Mouse (Mus musculus): ENCODE results near the gene Lrp11. TPM values are rescaled to one million over a fixed set of nuclear protein-coding genes. Genes with fewer than 3 reads are reported as not detected.
A peak's percentile ranks its signal among the peaks of the same experiment; 100 is the strongest.
"Not testable (repeated sequence)": the region's sequence is repeated elsewhere in the genome, so short reads cannot be mapped to it uniquely, and the experiment has no call there.

The Lrp11 gene
- 3.8 and 4.0 TPM in 2 replicates for polyA plus RNA-seq (2012; rRNA removed)

DNA sequence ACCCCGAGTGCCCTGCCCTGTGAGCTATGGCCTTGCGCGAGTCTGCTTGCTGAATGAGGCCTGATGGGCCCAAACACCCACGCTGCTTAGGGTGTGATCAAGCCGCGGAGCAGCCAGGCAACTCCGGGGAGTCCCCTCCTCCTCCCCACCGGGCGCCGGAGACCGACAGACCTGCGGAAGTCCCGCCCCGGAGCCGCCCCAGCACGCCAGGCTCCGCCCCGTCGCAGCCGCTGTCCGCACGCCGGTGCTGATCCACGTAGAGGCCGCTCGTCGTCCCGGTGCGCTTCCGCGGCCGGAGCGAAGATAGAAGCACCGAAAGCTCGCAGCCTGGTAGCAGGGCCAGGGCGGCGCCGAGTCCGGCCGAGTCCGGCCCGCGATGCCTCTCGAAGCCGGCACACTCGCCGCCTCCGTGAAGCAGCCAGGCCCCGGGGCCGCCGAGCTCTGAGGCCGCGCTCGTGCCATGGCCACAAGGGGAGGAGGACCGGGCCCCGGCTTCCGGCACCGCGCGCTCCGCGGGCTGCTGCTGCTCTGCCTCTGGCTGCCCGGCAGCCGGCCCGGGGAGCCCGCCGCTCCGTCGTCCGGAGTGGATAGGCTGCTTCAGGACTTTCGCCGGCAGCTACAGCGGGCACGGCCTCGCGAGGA, at the start of gene Lrp11:
TSS of gene Lrp11 (plus strand) at position 209 of the 642 bp plus-strand sequence.
- DNase-seq (ENCODE audit: low read depth), result peak; percentile 33

DNA sequence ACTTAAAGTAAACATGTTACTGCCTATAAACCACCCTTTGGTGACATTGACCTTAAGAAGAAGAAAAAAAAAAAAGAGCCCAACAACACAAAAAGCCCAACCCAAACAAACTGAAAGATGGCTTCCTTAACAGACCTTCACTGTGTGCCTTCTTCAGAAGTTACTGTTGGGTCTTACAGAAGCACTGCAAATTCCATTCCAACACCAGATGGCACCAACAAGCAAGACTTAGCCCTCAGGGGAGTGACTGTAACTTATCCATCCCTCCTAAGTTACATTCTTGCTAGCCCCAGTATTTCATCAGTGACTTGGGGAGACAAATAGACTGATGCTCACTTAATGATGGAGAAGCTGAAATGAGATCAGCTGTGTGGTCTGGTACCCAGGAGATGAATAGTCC, 11.6 kb upstream of the Lrp11 start:
- no peak for DNase-seq (ENCODE audit: low read depth)

DNA sequence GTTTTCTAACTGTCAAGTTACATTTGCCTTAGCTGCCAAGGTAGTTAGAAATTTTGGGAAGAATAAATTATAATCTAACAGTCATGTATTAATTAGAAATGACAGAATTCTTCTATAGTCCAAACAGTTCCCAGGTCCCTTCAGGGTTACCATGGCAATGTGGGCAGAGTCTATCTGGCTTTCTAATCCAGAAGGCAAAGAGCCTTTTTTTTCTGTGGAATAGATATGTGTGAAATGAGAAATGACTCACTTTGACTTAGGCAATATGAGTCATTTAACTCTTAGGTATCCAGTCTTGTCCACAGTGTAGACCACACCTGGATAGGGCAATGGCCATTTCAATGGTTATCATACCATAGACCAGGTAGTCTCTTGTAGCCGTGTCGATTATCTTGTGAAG, 8.2 kb upstream of the Lrp11 start:
- no peak for DNase-seq (ENCODE audit: low read depth)

DNA sequence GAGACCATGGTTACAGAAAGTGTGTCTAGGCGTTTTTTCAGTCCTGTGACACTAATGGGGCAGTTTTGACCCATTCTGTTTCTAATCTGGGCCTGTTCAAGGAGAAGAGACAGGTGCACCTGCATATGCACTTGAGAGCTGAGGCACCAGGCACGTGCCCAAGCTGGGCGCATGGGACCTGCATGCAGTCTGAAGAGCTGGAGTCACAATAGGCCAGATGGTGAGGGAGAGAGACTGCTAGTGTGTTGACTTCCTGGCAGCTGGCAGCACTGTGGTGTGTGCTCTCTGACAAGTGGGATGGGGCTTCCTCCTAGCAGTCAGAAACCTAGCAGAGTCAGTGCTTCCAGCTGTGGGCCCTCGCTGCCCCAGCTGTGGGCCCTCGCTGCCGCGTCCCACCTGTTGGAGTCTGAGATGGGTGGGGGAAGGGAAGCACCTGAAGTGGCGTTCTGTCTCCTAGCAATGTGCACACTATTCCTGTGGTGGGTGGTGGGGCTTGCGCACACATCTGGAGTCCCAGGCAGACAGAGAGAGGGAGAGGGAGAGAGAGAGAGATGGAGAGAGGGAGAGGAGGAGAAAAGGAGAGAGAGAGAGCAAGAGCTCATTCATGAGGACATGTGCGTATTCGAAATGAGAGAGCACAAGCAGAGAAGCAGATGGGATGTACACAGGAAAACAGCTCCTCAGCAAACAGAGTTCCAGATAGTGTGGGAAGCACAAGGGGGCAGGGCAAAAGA, 7.3 kb upstream of the Lrp11 start:
- no peak for DNase-seq (ENCODE audit: low read depth)

DNA sequence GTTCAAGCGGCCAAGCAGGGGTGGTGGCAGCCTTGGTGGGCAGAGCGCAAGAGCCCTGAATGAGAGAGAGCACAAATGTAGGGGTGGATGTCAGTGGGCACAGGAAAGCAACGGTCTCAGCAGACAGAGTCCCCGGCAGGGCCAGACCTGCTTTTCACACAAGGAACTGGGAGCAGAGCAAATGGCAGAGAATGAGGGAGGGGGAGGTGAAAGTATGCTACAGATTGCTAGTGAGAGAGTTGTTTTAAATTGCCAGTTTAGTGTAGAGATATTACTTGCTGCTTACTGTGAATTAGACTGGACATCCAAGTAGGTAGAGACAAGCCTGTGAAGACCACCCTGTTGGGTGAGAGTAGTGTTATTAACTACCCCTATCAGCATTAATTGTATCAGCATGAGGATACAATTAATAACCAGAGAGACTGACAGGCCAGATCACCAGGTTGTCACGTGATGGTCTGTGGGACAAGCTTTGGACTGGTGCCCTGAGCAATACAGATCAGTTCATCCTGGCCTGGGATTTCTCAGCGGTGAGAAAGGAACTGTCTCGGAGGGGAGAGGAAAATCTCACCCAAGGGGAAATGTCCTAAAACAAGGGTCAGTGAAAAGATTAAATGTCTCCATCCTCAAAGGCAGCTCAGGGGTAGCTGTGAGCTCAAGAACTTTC, 6.6 kb upstream of the Lrp11 start:
- DNase-seq (ENCODE audit: low read depth), result no peak

DNA sequence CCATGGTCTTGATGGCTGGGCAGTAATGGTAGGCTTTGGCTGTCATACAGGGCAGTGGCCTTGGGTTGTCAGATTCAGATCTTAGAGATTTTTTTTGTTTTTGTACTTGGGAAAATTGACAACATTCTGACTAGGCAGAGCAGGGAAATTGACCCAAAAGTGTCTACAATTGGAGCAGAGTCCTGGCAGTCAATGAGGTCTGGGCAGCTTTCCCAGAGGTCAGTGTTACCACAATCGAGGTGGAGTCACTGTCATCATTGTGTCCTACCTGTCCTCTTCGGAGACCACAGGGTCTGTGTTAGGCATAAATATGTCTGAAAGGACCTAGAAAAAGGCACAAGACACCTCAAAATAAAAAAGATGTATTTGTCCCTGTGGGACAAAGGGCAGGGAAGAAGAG, 2.8 kb upstream of the Lrp11 start:
- DNase-seq (ENCODE audit: low read depth), result no peak

DNA sequence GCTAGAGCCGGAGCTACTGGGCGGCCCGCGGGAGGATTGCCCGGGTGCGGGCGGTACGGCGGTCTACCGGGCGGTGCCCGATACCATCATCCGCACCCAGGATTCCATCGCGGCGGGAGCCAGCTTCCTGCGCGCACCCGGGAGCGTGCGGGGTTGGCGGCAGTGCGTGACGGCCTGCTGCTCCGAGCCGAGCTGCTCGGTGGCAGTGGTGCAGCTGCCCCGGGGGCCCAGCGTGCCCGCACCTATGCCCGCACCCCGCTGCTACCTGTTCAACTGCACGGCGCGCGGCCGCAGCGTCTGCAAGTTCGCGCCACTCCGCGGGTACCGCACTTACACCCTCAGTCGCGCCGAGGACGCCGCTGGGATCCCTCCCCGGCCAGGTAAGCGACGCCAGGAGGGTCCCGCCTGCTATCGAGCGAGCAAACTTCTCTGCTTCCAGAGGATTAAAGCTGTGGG, 662 bp downstream of the Lrp11 start:
- DNase-seq (ENCODE audit: low read depth), result no peak

DNA sequence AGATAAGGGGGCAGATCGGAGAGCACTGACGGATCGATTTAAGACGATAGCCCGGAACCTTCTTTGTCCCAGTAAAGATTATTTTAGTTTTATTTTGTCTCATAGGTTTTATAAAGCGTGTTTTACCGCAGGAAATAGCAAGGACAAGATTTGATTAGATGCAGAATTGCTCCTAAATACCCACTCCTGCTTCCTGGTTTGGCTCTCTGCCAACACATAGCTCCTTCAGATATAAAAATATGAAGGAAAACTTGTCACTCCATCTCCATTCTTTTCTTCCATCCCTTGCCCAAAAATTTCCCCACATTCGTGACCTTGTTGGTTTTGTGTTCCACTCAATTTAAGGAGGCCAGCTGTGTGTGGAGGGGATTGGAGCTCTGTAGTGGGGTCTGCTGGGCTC, 1.2 kb downstream of the Lrp11 start:
- DNase-seq (ENCODE audit: low read depth), result no peak

DNA sequence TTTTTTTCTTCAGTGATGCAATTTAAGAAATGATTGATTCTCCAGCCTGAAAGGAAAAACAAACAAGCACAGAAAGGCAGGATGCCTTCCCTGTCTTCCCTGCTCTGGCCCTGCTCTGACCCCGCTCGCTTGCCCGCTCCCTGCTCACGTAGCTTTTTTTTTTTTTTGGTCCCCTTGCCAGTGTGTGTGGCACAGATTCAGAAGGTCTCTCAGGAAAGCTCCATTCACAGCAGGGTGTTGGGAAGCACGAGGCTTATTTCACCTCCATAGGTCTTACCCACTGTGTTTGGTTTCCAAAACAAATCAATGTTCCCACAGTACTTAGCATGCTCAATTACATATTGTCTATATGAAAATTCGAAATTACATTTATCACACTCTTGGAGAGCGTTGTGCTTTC, 5.2 kb downstream of the Lrp11 start:
- DNase-seq (ENCODE audit: low read depth), result no peak

DNA sequence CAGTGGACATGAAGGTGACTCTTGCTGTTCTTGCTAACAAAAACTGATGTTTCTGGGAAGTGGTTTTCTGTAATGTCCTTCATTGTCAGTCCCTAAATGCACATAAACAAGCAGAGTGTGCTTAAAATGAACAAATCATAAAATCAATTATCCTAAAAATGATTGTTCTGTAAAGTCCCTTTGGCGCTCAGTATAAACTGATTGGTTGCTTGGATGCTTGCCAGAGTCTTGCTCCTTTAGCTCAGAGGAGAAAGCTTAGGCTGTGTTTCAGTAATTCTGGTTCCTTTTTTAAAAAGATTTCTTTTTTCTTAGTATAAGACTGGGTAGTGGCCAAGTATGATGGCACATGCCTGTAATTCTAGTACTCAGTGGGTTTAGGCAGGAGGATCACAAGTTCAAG, 6.7 kb downstream of the Lrp11 start:
- DNase-seq (ENCODE audit: low read depth), result no peak

DNA sequence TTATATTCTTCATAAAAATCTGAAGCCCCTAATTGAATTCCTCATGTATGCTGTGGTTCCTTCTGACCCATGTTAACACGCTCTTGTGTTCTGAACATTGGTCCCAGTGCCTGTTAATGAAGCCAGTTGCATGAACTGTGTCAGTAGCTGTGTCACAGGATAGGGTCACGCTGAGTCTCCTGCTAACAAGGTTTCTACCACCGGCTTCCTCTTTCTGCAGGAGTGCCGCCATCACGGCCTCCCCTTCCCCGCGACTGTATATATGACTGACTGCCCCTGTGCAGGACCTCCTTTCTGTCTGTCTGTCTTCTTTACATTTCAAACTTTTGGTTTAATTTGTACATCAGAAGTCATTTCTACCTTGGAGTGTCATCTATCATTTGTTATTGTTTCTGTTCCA, 8.6 kb downstream of the Lrp11 start:
- DNase-seq (ENCODE audit: low read depth), result no peak

DNA sequence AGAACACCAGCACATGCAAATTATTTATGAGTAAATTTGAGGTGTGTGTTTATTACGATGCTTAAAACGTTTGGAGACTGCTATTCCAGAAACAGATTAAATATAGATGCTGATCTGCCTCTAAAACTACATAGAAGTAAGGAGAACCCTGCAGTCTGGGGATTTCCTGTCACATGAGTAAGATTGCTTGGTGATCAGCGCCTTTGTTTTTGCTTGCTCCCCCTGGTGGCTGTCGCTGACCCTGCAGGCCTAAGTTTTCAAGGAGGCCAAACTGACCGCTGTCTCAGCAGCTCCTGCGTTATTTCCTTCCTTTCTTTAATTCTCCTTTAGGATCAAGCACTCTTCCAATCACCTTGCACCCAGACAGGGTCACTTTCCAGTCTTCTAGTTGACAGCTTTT, 11.0 kb downstream of the Lrp11 start:
- no peak for DNase-seq (ENCODE audit: low read depth)

DNA sequence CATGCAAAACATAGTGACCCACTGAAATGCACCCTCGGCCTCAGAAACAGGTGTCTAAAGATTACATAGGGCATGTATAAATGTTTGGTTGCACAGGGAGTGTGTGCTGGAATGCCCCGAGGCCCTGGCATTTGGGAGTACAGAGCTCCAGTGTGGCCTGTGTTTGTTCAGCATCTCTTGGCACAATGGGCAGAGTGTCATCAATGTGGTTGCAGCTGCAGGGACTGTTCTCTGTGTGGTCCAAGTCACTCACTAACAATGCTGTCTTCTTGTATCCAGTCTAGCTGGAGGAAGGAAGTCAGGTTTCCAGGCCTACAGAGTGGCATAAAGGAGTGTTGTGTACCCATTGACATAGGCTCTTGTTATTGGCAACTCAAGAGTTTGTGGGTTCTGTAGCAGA, 15.6 kb downstream of the Lrp11 start:
- no peak for DNase-seq (ENCODE audit: low read depth)

DNA sequence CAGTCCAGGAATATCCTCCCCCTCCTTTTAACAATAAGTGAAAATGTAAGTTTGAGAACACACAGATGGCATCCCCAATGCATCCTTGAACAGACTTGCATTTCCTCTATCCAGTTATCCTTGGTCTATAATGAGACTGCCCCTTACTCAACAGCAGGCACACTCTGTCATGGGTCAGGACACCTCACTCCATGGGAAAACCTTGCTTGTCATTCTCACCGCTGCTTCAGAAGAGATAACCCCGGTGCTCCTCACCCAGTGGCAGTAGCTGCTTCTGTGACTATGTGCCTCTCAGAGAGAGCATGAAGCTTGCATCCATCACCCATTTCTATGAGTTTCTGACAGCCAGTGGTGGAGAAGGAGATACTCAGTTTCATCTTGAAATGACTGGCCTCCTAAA, 16.8 kb downstream of the Lrp11 start:
- no peak for DNase-seq (ENCODE audit: low read depth)

DNA sequence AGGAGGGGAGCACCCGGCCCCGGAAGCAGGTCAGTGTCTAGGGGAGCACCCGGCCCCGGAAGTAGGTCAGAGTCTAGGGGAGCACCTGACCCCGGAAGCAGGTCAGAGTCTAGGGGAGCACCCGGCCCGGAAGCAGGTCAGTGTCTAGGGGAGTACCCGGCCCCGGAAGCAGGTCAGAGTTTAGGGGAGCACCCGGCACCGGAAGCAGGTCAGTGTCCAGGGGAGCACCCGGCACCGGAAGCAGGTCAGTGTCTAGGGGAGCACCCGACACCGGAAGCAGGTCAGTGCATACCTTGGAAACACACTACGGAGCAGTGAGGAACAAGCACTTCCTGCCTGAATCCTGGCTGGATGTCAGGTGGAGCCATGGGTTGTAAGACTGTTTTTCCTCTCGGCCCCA, 19.0 kb downstream of the Lrp11 start:
- DNase-seq (ENCODE audit: low read depth), result no peak

DNA sequence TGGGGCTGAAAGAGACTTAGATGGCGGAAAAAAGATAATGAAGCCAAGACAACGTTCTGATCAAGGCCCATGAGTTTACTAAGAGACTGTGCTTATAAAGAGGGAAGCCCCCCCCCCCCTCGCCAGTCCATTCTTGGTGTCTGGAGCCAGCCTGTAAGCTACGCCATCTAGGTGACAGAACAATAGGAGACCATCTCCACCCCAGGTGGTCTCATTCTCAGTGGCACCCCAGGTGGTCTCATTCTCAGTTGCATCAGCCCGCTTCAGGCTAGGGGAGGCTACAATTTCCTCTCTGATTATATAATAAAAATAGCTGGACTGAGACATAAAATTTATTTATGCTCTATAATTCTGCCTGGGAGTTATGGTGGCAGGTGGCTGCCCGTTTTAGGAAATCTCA, 22.0 kb downstream of the Lrp11 start:
- no peak for DNase-seq (ENCODE audit: low read depth)

DNA sequence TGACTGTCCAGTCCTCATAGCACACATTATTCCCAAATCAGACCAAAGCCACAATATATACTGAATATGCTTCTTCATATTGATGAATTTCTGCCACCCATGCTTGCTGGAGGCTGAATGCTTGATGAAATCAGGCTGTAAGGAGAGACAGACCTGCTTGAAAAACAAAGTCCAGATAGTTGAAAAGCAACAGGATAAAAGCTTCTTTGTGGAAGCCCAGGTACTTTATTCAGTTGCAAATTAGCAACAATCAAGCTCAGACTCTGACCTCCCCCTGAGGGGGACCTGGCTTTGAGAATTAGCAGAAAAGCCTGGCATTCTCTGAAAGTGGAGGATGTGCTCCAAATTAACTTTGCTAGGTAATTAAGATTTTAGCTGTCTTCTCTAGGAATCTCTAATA, 22.6 kb downstream of the Lrp11 start:
- DNase-seq (ENCODE audit: low read depth), result not testable (repeated sequence)

DNA sequence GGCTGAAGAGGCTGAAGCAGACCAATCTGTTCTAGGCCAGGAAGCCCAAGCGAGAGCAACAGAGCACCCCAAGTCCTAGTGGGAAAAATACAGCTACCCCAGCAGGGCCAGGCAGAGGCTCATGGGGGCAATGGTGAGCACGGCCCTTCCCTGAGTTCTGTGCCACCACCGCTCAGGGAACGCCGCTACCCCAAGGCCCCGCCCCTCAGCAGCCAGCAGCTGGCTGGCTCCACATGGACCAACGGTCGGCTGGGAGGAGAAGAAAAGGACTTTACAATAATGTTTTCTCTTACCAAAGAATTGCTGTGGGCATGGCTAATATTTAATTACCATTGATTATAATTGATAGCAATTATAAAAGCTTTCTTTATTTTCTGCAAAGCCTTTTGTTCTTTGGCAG, 25.2 kb downstream of the Lrp11 start:
- no peak for DNase-seq (ENCODE audit: low read depth)

DNA sequence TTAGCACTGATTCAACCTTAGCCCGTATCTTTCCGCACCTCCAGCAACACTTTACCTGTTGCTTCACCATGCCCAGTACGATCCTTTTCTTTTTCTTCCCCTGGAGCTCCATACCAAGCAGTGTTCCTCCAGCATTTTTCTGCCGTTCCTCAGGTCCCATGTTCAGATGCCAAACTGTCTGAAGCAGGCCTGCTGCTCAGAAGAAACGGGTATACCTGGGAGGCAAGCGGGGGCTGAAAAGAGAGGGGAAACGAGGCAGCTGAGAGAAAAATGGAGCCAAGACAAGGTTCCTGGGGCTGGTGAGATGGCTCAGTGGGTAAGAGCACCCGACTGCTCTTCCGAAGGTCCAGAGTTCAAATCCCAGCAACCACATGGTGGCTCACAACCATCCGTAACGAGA, 27.5 kb downstream of the Lrp11 start:
- DNase-seq (ENCODE audit: low read depth), result not testable (repeated sequence)

DNA sequence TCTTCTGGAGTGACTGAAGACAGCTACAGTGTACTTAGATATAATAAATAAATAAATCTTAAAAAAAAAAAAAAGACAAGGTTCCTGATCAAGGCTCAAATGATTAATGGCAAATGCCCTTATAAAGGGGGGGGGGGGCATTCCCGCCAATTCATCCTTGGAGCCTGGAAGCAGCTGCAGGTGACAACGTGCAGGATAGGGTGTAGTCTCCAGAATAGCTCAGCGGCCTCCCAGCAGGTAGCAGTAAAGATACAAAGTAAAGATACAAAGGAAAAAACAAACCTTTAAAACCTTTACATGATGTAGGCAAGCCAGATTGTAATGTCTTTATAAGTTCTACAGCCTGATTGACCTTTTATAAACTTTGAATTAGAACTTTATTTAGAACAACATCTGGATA, 28.0 kb downstream of the Lrp11 start:
- not testable (repeated sequence) for DNase-seq (ENCODE audit: low read depth)

DNA sequence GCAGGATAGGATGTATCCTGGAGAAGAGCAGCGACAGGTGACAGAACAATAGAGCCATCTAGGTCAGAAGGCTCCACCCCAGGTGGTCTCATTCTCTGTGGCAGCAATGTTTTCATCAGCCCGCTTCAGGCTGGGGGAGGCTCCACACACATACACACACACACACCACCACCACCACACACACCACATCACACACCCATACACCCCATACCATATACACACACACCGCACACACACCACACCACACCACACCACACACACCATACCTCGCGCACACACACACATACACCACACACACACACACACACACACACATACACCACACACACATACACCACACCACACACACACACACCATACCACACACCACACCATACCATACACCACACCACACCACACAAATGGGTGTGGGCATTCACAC, 30.2 kb downstream of the Lrp11 start:
- no peak for DNase-seq (ENCODE audit: low read depth)

DNA sequence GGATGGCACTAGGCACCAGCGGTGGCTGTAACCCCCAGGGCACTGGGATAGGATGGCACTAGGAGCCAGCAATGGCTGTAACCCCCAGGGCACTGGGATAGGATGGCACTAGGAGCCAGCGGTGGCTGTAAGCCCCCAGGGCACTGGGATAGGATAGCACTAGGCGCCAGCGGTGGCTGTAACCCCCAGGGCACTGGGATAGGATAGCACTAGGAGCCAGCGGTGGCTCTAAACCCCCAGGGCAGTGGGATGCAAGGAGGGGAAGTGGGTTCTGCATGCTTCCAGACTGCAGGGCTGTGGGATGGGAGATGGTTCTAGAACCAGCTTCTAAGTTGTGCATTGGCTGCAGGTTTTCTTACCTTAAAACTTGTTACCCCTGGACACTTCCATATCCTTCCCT, 31.1 kb downstream of the Lrp11 start:
- no peak for DNase-seq (ENCODE audit: low read depth)

DNA sequence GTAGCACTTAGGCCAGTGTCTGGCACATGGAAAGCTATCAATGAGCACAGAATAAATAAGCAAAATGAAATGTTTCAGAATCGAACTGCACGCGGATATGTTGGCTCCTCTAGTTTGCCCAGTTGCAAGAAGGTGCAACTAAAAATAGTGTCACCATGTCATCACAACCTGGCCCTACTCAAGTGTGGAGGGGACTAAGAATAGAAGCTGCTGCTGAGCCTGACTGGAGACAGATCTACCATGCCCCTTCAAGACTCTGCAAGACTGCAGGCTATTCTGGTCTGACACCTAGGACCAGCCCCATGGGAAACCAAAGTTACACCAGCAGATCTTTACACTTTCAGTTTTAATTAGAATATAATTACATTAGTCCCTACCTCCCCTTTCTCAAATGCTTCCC, 32.8 kb downstream of the Lrp11 start:
- DNase-seq (ENCODE audit: low read depth), result no peak

All from gonadal fat pad, adult 2 months (tissue).